Mouse (Mus musculus) monocyte, adult 5-6 weeks (primary cell): ENCODE data around the gene Gm3371. TPM values are rescaled to one million over a fixed set of nuclear protein-coding genes. Genes with fewer than 3 reads are reported as not detected.
"Not testable (repeated sequence)": the region's sequence is repeated elsewhere in the genome, so short reads cannot be mapped to it uniquely, and the experiment has no call there.

Experiments
- ATAC-seq: fragments of 153-309, 156-312 bp; replicated peaks from 2 replicates; pipeline ENCODE4 v1.8.0; 2017; ENCODE audit warnings: mild to moderate bottlenecking; ENCODE audit not compliant: low TSS enrichment, insufficient number of reproducible peaks, severe bottlenecking, poor library complexity, low FRiP score
- total RNA-seq: library from RNA; stranded (forward); fragments of 200-1000, 200-491, 200-594 nt; gene quantifications from 3 replicates; pipeline ENCODE4 v1.2.3, GENCODE M21; 2017

Gene Gm3371
- not detected in 3 replicates for total RNA-seq

GRCm38 (mm10) chr14:44410588-44410987 lies at the start of gene Gm3371:
Gm3371 (minus strand) TSS chr14:44410688.
- not testable (repeated sequence) for ATAC-seq

GRCm38 (mm10) chr14:44433335-44433734 lies 22.8 kb upstream of the Gm3371 start, which contains the start of gene Gm8232:
Gm8232 (plus strand) TSS chr14:44433635.
- not testable (repeated sequence) for ATAC-seq

GRCm38 (mm10) chr14:44384233-44384632 lies 26.3 kb downstream of the Gm3371 start:
- not testable (repeated sequence) for ATAC-seq

- ATAC-seq: not testable (repeated sequence)
Observed at GRCm38 (mm10) chr14:44365057-44365456, 45.4 kb downstream of the Gm3371 start, which contains the start of gene Gm8229. Gm8229 (plus strand) TSS chr14:44365357.

- not testable (repeated sequence) for ATAC-seq
Observed at GRCm38 (mm10) chr14:44362301-44362700, 48.2 kb downstream of the Gm3371 start.

- ATAC-seq: not testable (repeated sequence)
Observed at GRCm38 (mm10) chr14:44361416-44361815, 49.1 kb downstream of the Gm3371 start.

Other genes with a start within 250 kb of the Gm3371 start
- gene Gm8212, start 213.0 kb downstream of the Gm3371 start, total RNA-seq: not detected in 3 replicates
- not detected in 3 replicates for gene 4930503E14Rik, start 197.4 kb downstream of the Gm3371 start, total RNA-seq
- gene Gm8220, start 125.1 kb downstream of the Gm3371 start, total RNA-seq: not detected in 3 replicates
- not detected in 3 replicates for gene Gm5930, start 72.1 kb downstream of the Gm3371 start, total RNA-seq
- not detected in 3 replicates for gene Gm8229, start 45.3 kb downstream of the Gm3371 start, total RNA-seq
- not detected in 3 replicates for gene Gm8232, start 22.9 kb upstream of the Gm3371 start, total RNA-seq
- not detected in 3 replicates for gene BC061237, start 81.8 kb upstream of the Gm3371 start, total RNA-seq
- gene Gm17093, start 107.6 kb upstream of the Gm3371 start, total RNA-seq: not detected in 3 replicates
- gene Gm8247, start 172.5 kb upstream of the Gm3371 start, total RNA-seq: not detected in 3 replicates
- not detected in 3 replicates for gene Gm5624, start 217.2 kb upstream of the Gm3371 start, total RNA-seq